Mouse (Mus musculus): Measurements from ENCODE around the gene Sfxn3. TPM values are rescaled to one million over a fixed set of nuclear protein-coding genes. Genes with fewer than 3 reads are reported as not detected.

Sfxn3 gene
- polyA plus RNA-seq, 1 experiment from 2014 or later = 63.1 TPM

- Histone ChIP-seq H3K4me2 (no peak overlapping the region), H3K9me3 (no peaks in the 10 kb centered on the region), H3K4me1 (replicated peaks) (peaks cover 19% of the 10 kb centered on the region), H3K36me3 (no peaks in the 10 kb centered on the region), H3K27ac (no peak overlapping the region), H3K4me3 (no peak overlapping the region), H3K27me3 (peaks cover 84% of the 10 kb centered on the region), H3K9ac (no peak overlapping the region)
- ATAC-seq (ENCODE audit: low FRiP score) = no peak
- 80% methylated on average over 7 of the region's 7 CpGs for WGBS
Measured at GRCm38 (mm10) chr19:45067758-45068510, 20.6 kb downstream of the Sfxn3 start.

- H3K27me3 ChIP-seq = peaks cover 80% of the 10 kb centered on the region
- no peaks in the 10 kb centered on the region for H3K36me3 ChIP-seq
- H3K27ac ChIP-seq = 0 out of 2 replicates have a peak overlapping the region, but pooled peaks have one; percentile 91
- H3K4me1 ChIP-seq (replicated peaks) = peaks cover 28% of the 10 kb centered on the region
- WGBS = 9% methylated on average over 20 of the region's 20 CpGs
- 0 out of 2 replicates have a peak, but pooled peaks have one; percentile 23 for ATAC-seq (ENCODE audit: low FRiP score)
- H3K9ac ChIP-seq = peak overlapping the region; percentile 84
- peak overlapping the region; percentile 97 for H3K4me2 ChIP-seq
- H3K4me3 ChIP-seq = peak overlapping the region; percentile 65
- H3K9me3 ChIP-seq = no peaks in the 10 kb centered on the region
Measured at GRCm38 (mm10) chr19:45073871-45074542, 26.7 kb downstream of the Sfxn3 start.

- Histone ChIP-seq H3K9ac (peak within 1 kb of the TSS; percentile 84), H3K4me3 (peak within 1 kb of the TSS; percentile 65), H3K9me3 (no peaks in the 10 kb centered on the region), H3K4me2 (peak within 1 kb of the TSS; percentile 97), H3K27me3 (peaks cover 80% of the 10 kb centered on the region), H3K36me3 (no peaks in the 10 kb centered on the region), H3K27ac (peak within 1 kb of the TSS; percentile 91), H3K4me1 (replicated peaks) (peaks cover 36% of the 10 kb centered on the region)
- ATAC-seq (ENCODE audit: low FRiP score) = peak; percentile 85
- under 1% methylated on average over 45 of the region's 45 CpGs for WGBS
Measured at GRCm38 (mm10) chr19:45074580-45075322, 27.4 kb downstream of the Sfxn3 start, which contains the start of gene Kazald1. Kazald1 (plus strand) TSS chr19:45075241.

GRCm38 (mm10) chr19:45075323-45076035, 28.2 kb downstream of the Sfxn3 start:
- ATAC-seq (ENCODE audit: low FRiP score) = peak; percentile 41
- Histone ChIP-seq H3K4me3 (peak overlapping the region; percentile 65), H3K4me1 (replicated peaks) (peaks cover 43% of the 10 kb centered on the region), H3K9me3 (no peaks in the 10 kb centered on the region), H3K4me2 (peak overlapping the region; percentile 97), H3K27me3 (peaks cover 80% of the 10 kb centered on the region), H3K27ac (0 out of 2 replicates have a peak overlapping the region, but pooled peaks have one; percentile 91), H3K36me3 (no peaks in the 10 kb centered on the region), H3K9ac (peak overlapping the region; percentile 84)
- under 1% methylated on average over 32 of the region's 32 CpGs for WGBS

GRCm38 (mm10) chr19:45076036-45076575, 28.8 kb downstream of the Sfxn3 start:
- WGBS = 6% methylated on average over 17 of the region's 17 CpGs
- Histone ChIP-seq H3K27me3 (peaks cover 80% of the 10 kb centered on the region), H3K4me1 (replicated peaks) (peaks cover 49% of the 10 kb centered on the region), H3K9me3 (no peaks in the 10 kb centered on the region), H3K27ac (no peak overlapping the region), H3K4me3 (peak overlapping the region; percentile 32), H3K9ac (0 out of 2 replicates have a peak overlapping the region, but pooled peaks have one; percentile 58), H3K4me2 (peak overlapping the region; percentile 97), H3K36me3 (no peaks in the 10 kb centered on the region)
- ATAC-seq (ENCODE audit: low FRiP score) = no peak

GRCm38 (mm10) chr19:45076586-45077510, 29.5 kb downstream of the Sfxn3 start:
- Histone ChIP-seq H3K9ac (peak overlapping the region; percentile 58), H3K4me1 (replicated peaks) (peaks cover 50% of the 10 kb centered on the region), H3K4me2 (peak overlapping the region; percentile 97), H3K4me3 (peak overlapping the region; percentile 32), H3K9me3 (no peaks in the 10 kb centered on the region), H3K27ac (peak overlapping the region; percentile 23; the same call in 1 of the 2 replicates), H3K36me3 (no peaks in the 10 kb centered on the region), H3K27me3 (peaks cover 80% of the 10 kb centered on the region)
- no peak for ATAC-seq (ENCODE audit: low FRiP score)
- under 1% methylated on average over 62 of the region's 62 CpGs for WGBS

- Histone ChIP-seq H3K4me2 (no peak overlapping the region), H3K4me3 (no peak overlapping the region), H3K9me3 (no peaks in the 10 kb centered on the region), H3K27ac (no peak overlapping the region), H3K27me3 (peaks cover 85% of the 10 kb centered on the region), H3K36me3 (no peaks in the 10 kb centered on the region), H3K9ac (no peak overlapping the region), H3K4me1 (replicated peaks) (peaks cover 50% of the 10 kb centered on the region)
- ATAC-seq (ENCODE audit: low FRiP score) = no peak
- WGBS = 6% methylated on average over 20 of the region's 20 CpGs
Measured at GRCm38 (mm10) chr19:45077742-45078645, 30.7 kb downstream of the Sfxn3 start.

GRCm38 (mm10) chr19:45078971-45079764, 31.9 kb downstream of the Sfxn3 start:
- Histone ChIP-seq H3K36me3 (no peaks in the 10 kb centered on the region), H3K27ac (0 out of 2 replicates have a peak overlapping the region, but pooled peaks have one; percentile 8), H3K9me3 (no peaks in the 10 kb centered on the region), H3K4me2 (peak overlapping the region; percentile 56), H3K4me3 (peak overlapping the region; percentile 28), H3K4me1 (replicated peaks) (peaks cover 54% of the 10 kb centered on the region), H3K9ac (peak overlapping the region; percentile 61; the same call in 1 of the 2 replicates), H3K27me3 (peaks cover 88% of the 10 kb centered on the region)
- no peak for ATAC-seq (ENCODE audit: low FRiP score)
- WGBS = 5% methylated on average over 16 of the region's 17 CpGs

GRCm38 (mm10) chr19:45079769-45080515, 32.6 kb downstream of the Sfxn3 start:
- Histone ChIP-seq H3K27me3 (peaks cover 96% of the 10 kb centered on the region), H3K4me2 (peak overlapping the region; percentile 56), H3K36me3 (no peaks in the 10 kb centered on the region), H3K4me3 (peak overlapping the region; percentile 28), H3K4me1 (replicated peaks) (peaks cover 52% of the 10 kb centered on the region), H3K27ac (peak overlapping the region; percentile 8; the same call in 1 of the 2 replicates), H3K9ac (peak overlapping the region; percentile 61), H3K9me3 (no peaks in the 10 kb centered on the region)
- no peak for ATAC-seq (ENCODE audit: low FRiP score)
- WGBS = under 1% methylated on average over 45 of the region's 45 CpGs

Measured in hindbrain, embryonic 13.5 days (tissue).